In the genomic region with DNA sequence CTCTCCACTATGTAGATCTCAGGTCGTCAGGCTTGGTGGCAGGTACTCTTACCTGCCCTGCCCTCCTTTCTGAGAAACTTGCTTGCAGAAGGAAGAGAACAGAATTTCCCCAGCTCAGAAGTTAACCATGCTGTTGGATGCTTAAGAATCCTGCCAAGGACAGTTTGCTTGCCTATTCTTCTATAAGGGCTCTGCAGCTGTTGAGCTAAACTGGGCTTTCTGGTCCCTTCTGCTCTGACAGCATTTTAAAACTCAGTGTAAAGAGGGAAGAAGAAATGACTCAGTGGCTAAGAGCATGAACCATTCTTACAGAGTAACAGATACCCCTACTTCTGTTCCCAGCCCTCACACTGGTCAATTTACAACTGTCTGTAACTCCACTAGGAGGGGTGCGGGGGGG, we compare ENCODE assay signal across 19 mouse cellular contexts. TPM values are rescaled to one million over a fixed set of nuclear protein-coding genes. Genes with fewer than 3 reads are reported as not detected.
A peak's percentile ranks its signal among the peaks of the same experiment; 100 is the strongest.
DNase-seq lines count a peak whose midpoint lies in the region.
"Had no signal": no experiment of that assay in that cellular context is flagged by ENCODE, and none has a peak within 500 bp of the region (broad histone marks: within the 10 kb centered on the region; RNA-seq: fewer than 3 reads in every experiment).

No protein-coding gene starts in this region.

- intact Hi-C loops in left cerebral cortex, postnatal 36 days (cut with DNase I) = no loop called here
- intact Hi-C loops in left cerebral cortex, postnatal 4 days (cut with DNase I) = no loop called here

- peak; percentile 28 for DNase-seq in heart, adult 11 months
- DNase-seq in heart, adult 18-20 months = no peak
- peak; percentile 19 to 28 for DNase-seq in left cerebral cortex, postnatal 36 days (ENCODE audit: low spot score in 2 of 2)
- DNase-seq in left cerebral cortex, postnatal 4 days = no peak
- peak; percentile 18 to 41 for DNase-seq in right cerebral cortex, postnatal 36 days (ENCODE audit: low spot score in 2 of 2)
- DNase-seq in right cerebral cortex, postnatal 4 days = no peak
- no peak for DNase-seq in adrenal gland, postnatal 14 days
- DNase-seq: adrenal gland, adult 2 months; adrenal gland, postnatal 36 days; cerebellum, adult 11 months; cerebellum, adult 8-10 months; cerebellum, postnatal 14 days; embryo, embryonic 11 days; gastrocnemius, postnatal 10 days; heart, postnatal 10 days; heart, postnatal 4 days had no signal

RNA-seq across cellular contexts. Expression of a gene that starts 41.0 kb away (rescaled TPM):
- under 1 TPM; 0.60 to 0.77 TPM for total RNA-seq in heart, adult 18-20 months (2021)
- total RNA-seq in left cerebral cortex, postnatal 36 days (2021) = 1 to 10 TPM; 3.6 to 3.9 TPM
- total RNA-seq in left cerebral cortex, postnatal 4 days (2021) = 1 to 10 TPM; 2.1 to 3.5 TPM
- 0.26 and 0.53 TPM in 2 replicates for total RNA-seq in adrenal gland, postnatal 14 days (2021)

RNA-seq across cellular contexts. Expression of a gene that starts 41.2 kb away (rescaled TPM):
- 100 to 1,000 TPM; 539 to 709 TPM for total RNA-seq in heart, adult 18-20 months (2021)
- total RNA-seq in left cerebral cortex, postnatal 36 days (2021) = 1,000 to 10,000 TPM; 1,847 to 2,050 TPM
- 100 to 1,000 TPM; 359 to 362 TPM for total RNA-seq in left cerebral cortex, postnatal 4 days (2021)
- total RNA-seq in adrenal gland, postnatal 14 days (2021) = 950 and 1,478 TPM in 2 replicates

RNA-seq across cellular contexts. Expression of a gene that starts 49.4 kb away (rescaled TPM):
- total RNA-seq in heart, adult 18-20 months (2021) = not detected
- not detected for total RNA-seq in left cerebral cortex, postnatal 36 days (2021)
- total RNA-seq in left cerebral cortex, postnatal 4 days (2021) = not detected
- not detected in 2 replicates for total RNA-seq in adrenal gland, postnatal 14 days (2021)
- total RNA-seq: adrenal gland, adult 2 months; adrenal gland, postnatal 36 days; common myeloid progenitor, adult 5-6 weeks; ES-E14; gastrocnemius, postnatal 10 days; gastrocnemius, postnatal 4 days; heart, postnatal 10 days; heart, postnatal 4 days had no signal

Comparison
In these comparisons a context has a peak if more than half of its experiments do, and no peak if none do; other contexts are left out.
1. DNase-seq: peak in heart, adult 11 months (single experiment), left cerebral cortex, postnatal 36 days (2 of 2) and right cerebral cortex, postnatal 36 days (2 of 2); none in heart, adult 18-20 months (0 of 2), left cerebral cortex, postnatal 4 days (single experiment), right cerebral cortex, postnatal 4 days (single experiment) and adrenal gland, postnatal 14 days (single experiment).